Mouse (Mus musculus): ENCODE results near the gene Agbl3. TPM values are rescaled to one million over a fixed set of nuclear protein-coding genes. Genes with fewer than 3 reads are reported as not detected.
A peak's percentile ranks its signal among the peaks of the same experiment; 100 is the strongest.

Agbl3 gene
- polyA plus RNA-seq, 1 experiment: 6.8 TPM

DNA sequence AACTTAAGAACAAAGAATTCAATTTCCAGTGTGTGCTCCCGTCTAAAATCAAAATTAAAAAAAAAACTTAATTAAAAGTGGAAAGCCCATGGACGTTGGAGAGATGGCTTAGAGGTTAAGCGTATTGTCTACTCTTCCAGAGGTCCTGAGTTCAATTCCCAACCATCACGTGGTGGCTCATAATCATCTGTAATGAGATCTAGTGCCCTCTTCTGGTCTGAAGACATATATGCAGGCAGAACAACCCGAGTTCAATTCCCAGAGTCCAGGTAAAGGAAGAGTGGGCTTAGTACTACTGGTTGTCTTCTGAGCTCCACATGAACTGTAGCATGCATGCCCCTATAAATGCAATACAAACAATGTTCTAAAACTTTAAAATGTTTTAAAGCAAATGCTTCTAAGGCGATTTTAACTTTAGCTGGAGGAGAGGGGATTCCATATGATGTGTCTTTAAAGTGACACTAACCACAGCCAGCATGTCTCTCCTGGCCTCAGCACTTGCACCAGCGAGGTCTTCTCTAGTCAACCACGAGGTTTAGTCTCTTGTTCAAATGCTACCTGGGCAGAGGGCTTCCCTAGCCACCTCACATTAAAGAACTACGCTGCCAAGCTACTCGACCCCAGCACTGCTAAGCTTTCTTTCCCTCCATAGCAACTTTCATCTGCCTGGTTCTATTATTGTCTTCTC lies 2.1 kb upstream of the Agbl3 start:
- TF ChIP-seq POLR2A (IDR thresholded peaks at IDR 0.05; ENCODE audit: low read depth, low read length): no peak
- no peak for TF ChIP-seq CTCF (IDR thresholded peaks at IDR 0.05; ENCODE audit: borderline replicate concordance, insufficient read depth, low read length)
- Histone ChIP-seq H3K27ac (ENCODE audit: insufficient read depth, low read length) (no peak overlapping the region), H3K4me3 (ENCODE audit: insufficient read depth, low read length) (no peak overlapping the region), H3K4me1 (ENCODE audit: control insufficient read depth, insufficient read depth, low read length) (no peaks in the 10 kb centered on the region)

DNA sequence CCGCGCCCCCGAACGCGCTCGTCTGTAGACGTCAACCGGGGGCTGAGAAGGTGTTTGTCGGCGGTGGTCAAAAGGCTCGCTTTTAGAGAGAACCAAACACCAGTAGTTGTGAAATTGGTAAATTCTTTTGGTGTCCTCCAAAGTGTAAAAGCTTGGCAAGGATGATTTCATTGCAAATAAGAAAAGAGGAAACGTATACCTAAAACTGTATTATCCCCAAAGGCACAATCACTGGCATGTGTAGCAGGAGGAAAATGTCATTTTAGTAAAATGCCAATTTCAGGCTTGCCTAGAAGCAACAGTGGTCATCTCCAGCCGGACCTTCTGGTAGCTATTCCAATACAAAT lies 684 bp downstream of the Agbl3 start:
- Histone ChIP-seq H3K4me1 (ENCODE audit: control insufficient read depth, insufficient read depth, low read length) (no peaks in the 10 kb centered on the region), H3K4me3 (ENCODE audit: insufficient read depth, low read length) (peak overlapping the region; percentile 59), H3K27ac (ENCODE audit: insufficient read depth, low read length) (peak overlapping the region; percentile 97)
- TF ChIP-seq CTCF (IDR thresholded peaks at IDR 0.05; ENCODE audit: borderline replicate concordance, insufficient read depth, low read length) (no peak), POLR2A (IDR thresholded peaks at IDR 0.05; ENCODE audit: low read depth, low read length) (no peak)

DNA sequence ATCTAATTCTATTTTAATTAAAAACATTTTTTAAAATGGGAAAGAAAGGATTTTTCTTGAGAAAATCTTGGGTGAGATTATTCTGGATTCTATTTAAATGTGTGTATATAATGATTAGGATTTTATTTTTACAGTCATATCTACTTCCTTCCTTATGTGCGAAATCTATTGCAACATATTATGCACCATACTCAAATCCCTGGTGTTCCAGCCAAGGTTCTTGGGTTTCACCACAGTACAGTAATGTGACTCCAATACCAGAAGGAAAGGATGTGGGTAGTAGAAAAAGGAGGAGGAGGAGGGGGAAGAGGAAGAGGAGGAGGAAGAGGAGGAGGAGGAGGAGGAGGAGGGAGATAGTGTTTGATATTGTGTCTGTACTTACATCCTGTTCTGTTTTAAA lies 2.3 kb downstream of the Agbl3 start:
- Histone ChIP-seq H3K4me3 (ENCODE audit: insufficient read depth, low read length) (no peak overlapping the region), H3K27ac (ENCODE audit: insufficient read depth, low read length) (no peak overlapping the region), H3K4me1 (ENCODE audit: control insufficient read depth, insufficient read depth, low read length) (no peaks in the 10 kb centered on the region)
- TF ChIP-seq CTCF (IDR thresholded peaks at IDR 0.05; ENCODE audit: borderline replicate concordance, insufficient read depth, low read length): no peak
- no peak for TF ChIP-seq POLR2A (IDR thresholded peaks at IDR 0.05; ENCODE audit: low read depth, low read length)

DNA sequence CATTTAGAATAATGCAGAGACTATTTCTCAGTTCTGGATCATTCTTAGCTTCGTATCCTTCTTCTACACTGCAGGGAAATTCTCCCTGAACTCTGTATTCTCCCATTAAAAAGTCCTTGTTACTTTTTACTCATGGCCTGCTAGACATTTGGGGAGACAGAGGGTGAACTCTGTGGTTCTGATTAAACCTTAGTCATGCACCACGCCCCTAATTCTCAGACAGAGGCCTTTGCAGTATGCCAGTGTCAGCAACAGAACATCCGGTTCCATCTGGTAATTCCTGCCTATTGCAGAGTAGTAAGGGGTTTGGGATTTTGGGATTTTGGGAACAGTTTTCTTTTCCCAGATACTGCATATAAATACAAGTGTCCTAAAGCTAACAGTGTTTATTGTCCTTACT lies 16.6 kb downstream of the Agbl3 start:
- Histone ChIP-seq H3K4me1 (ENCODE audit: control insufficient read depth, insufficient read depth, low read length) (peaks cover 2% of the 10 kb centered on the region), H3K4me3 (ENCODE audit: insufficient read depth, low read length) (no peak overlapping the region), H3K27ac (ENCODE audit: insufficient read depth, low read length) (peak overlapping the region; percentile 100)
- TF ChIP-seq CTCF (IDR thresholded peaks at IDR 0.05; ENCODE audit: borderline replicate concordance, insufficient read depth, low read length) (no peak), POLR2A (IDR thresholded peaks at IDR 0.05; ENCODE audit: low read depth, low read length) (no peak)

DNA sequence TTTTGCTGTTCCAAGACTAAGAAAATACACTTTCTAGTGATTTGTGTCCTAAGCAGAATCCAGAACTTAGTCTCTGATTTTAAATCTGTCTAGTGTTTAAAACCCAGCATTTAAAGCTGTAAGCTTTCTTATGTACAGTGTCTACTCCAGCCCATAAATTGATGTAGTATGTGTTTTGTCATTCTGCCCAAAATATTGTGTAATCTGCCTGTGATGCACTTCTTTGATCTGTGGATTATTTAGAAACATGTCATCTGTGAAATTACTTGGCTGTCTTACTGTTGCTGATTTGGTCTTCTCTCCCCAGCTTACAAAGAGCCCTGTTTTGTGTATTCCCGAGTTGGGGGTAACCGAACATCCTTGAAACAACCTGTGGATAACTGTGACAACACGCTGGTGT lies 17.7 kb downstream of the Agbl3 start:
- TF ChIP-seq CTCF (IDR thresholded peaks at IDR 0.05; ENCODE audit: borderline replicate concordance, insufficient read depth, low read length) (no peak), POLR2A (IDR thresholded peaks at IDR 0.05; ENCODE audit: low read depth, low read length) (no peak)

DNA sequence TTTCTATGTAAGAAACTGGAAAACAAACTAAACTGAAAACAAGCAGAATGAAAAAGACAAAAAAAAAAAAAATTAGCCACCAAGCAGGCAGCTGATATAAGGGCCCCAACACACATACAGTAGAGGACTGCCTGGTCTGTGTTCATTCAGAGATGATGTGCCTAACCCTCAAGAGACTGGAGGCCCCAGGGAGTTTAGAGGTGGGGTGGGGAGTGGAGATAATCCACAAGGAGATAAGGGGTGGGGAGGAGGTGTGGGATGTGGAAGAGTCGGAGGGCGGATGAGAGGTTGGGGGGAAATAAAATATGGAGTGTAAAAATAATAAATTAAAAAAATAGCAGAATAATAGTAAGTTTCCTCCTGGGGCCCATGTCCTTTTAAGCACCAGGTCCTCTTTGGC lies 25.4 kb downstream of the Agbl3 start:
- TF ChIP-seq CTCF (IDR thresholded peaks at IDR 0.05; ENCODE audit: borderline replicate concordance, insufficient read depth, low read length): no peak
- TF ChIP-seq POLR2A (IDR thresholded peaks at IDR 0.05; ENCODE audit: low read depth, low read length): no peak
- Histone ChIP-seq H3K27ac (ENCODE audit: insufficient read depth, low read length) (no peak overlapping the region), H3K4me3 (ENCODE audit: insufficient read depth, low read length) (no peak overlapping the region), H3K4me1 (ENCODE audit: control insufficient read depth, insufficient read depth, low read length) (no peaks in the 10 kb centered on the region)

More for the DNA sequence above, 17.7 kb downstream of the Agbl3 start:
- H3K4me3 ChIP-seq (ENCODE audit: insufficient read depth, low read length): no peak overlapping the region
- H3K4me1 ChIP-seq (ENCODE audit: control insufficient read depth, insufficient read depth, low read length): peaks cover 2% of the 10 kb centered on the region
- peak overlapping the region; percentile 100 for H3K27ac ChIP-seq (ENCODE audit: insufficient read depth, low read length)

DNA sequence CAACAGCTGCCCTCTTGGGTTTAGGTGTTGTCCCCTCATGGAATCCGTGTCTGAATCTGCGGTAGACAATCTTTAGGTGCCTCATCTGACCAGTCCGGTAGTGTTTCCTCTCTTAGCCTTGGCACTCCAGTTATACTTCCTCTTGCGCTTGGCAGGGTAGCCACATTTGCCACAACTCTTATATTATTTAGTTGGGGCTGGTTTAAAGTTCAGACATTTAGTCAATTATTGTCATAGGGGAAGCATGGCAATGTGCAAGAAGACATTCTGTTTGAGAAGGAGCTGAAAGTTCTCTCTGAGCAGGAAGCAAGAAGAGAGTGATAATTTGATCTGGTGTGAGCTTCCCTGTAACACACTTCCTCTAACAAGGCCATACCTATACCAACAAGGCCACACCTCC lies 30.4 kb downstream of the Agbl3 start:
- Histone ChIP-seq H3K4me3 (ENCODE audit: insufficient read depth, low read length) (no peak overlapping the region), H3K27ac (ENCODE audit: insufficient read depth, low read length) (no peak overlapping the region), H3K4me1 (ENCODE audit: control insufficient read depth, insufficient read depth, low read length) (no peaks in the 10 kb centered on the region)
- TF ChIP-seq POLR2A (IDR thresholded peaks at IDR 0.05; ENCODE audit: low read depth, low read length) (no peak), CTCF (IDR thresholded peaks at IDR 0.05; ENCODE audit: borderline replicate concordance, insufficient read depth, low read length) (no peak)

DNA sequence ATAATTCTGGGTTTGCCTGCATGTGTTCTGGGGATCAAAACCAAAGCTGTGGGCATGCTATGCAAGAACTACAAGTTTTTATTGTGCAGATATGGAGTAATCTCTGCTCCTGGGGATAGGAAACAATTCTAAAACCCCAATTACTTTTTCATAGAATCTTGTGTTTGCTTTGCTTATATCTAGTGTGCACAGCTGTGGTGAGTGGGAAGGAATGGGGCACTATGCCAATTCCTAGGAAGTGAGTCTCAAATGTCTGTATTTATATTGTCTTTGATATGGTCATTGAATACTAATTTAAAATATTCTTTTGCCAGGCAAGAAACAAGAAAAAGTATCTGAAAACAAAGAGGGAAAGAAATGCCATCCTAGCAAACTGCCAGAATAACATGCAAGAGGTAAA lies 44.2 kb downstream of the Agbl3 start:
- Histone ChIP-seq H3K4me1 (ENCODE audit: control insufficient read depth, insufficient read depth, low read length) (no peaks in the 10 kb centered on the region), H3K27ac (ENCODE audit: insufficient read depth, low read length) (no peak overlapping the region), H3K4me3 (ENCODE audit: insufficient read depth, low read length) (no peak overlapping the region)
- TF ChIP-seq POLR2A (IDR thresholded peaks at IDR 0.05; ENCODE audit: low read depth, low read length) (no peak), CTCF (IDR thresholded peaks at IDR 0.05; ENCODE audit: borderline replicate concordance, insufficient read depth, low read length) (no peak)

DNA sequence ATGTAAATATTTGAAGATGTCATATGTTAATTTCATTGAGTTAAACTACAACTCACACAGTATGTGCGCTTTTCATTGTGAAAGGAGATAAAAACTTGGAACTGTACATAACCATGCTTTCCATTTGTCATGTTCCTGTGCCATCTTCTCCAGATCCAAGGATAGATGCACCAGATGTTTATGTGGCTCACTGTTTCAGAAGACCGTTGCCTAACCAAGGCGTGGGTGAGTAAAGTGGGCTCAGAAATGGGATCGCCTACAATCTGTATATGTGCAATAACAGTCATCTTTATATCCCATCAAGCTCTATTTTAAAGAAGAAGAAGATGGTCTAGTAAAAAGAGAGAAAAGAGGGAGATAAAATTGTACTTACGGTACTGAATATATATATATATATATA lies 52.1 kb downstream of the Agbl3 start:
- H3K4me3 ChIP-seq (ENCODE audit: insufficient read depth, low read length): no peak overlapping the region
- no peak for TF ChIP-seq CTCF (IDR thresholded peaks at IDR 0.05; ENCODE audit: borderline replicate concordance, insufficient read depth, low read length)
- TF ChIP-seq POLR2A (IDR thresholded peaks at IDR 0.05; ENCODE audit: low read depth, low read length): no peak
- H3K4me1 ChIP-seq (ENCODE audit: control insufficient read depth, insufficient read depth, low read length): peaks cover 4% of the 10 kb centered on the region; the same call in 1 of the 2 replicates
- H3K27ac ChIP-seq (ENCODE audit: insufficient read depth, low read length): no peak overlapping the region

DNA sequence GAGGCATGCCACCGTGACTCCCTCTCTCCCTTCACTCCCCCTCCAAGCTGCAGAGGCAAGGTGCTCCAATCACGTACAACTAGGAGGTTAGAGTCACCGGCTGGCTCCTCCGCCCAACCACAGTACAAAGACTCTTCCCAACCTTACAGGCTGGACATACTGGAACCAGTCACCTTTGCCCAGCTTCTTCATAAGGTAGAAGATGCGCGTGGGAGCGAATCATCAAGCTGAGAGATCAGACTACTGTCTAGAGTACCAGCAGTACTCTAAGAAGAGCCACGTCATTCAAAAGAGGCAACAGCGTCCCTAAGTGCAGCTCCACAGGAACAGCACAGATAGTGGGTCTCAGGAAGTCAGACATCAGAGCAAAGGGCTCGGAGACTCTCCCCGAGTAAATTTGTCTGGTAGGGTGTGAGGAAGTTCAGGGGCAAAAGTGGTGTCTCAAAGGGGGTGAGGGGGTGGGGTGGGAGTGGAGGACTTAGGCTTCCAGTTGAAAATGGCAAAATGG lies 81.4 kb downstream of the Agbl3 start:
- no peak overlapping the region for H3K4me3 ChIP-seq (ENCODE audit: insufficient read depth, low read length)
- no peak overlapping the region for H3K27ac ChIP-seq (ENCODE audit: insufficient read depth, low read length)
- peaks cover 5% of the 10 kb centered on the region for H3K4me1 ChIP-seq (ENCODE audit: control insufficient read depth, insufficient read depth, low read length)
- TF ChIP-seq CTCF (IDR thresholded peaks at IDR 0.05; ENCODE audit: borderline replicate concordance, insufficient read depth, low read length) (no peak), POLR2A (IDR thresholded peaks at IDR 0.05; ENCODE audit: low read depth, low read length) (no peak)
